Mouse (Mus musculus) limb, embryonic 12.5 days (tissue): ENCODE data around the gene Cobll1. TPM values are rescaled to one million over a fixed set of nuclear protein-coding genes. Genes with fewer than 3 reads are reported as not detected.

Experiments used
- ATAC-seq: fragments of 200-750 bp; cut with Nextera tagmentation; 2 replicates; pipeline ENCODE4 v1.8.0; 2017; ENCODE audit warnings: low read depth, moderate TSS enrichment; ENCODE audit not compliant: insufficient number of reproducible peaks, insufficient read depth, low FRiP score, low TSS enrichment
- H3K27ac ChIP-seq: fragments of 300-500 bp; sonication (generic); 2 replicates; pipeline ENCODE4 v1.5.1; 2016; ENCODE audit warnings: mild to moderate bottlenecking, moderate library complexity
- H3K27me3 ChIP-seq: fragments of 300-500 bp; sonication (generic); 2 replicates; pipeline ENCODE4 v1.6.1; 2016; ENCODE audit warnings: mild to moderate bottlenecking, moderate library complexity
- H3K36me3 ChIP-seq: fragments of 300-500 bp; sonication (generic); 2 replicates; pipeline ENCODE4 v1.6.1; 2016; ENCODE audit warnings: mild to moderate bottlenecking, moderate library complexity
- H3K4me1 ChIP-seq: fragments of 300-500 bp; sonication (generic); replicated peaks from 2 replicates; pipeline ENCODE4 v1.6.1; 2016
- H3K4me2 ChIP-seq: fragments of 300-500 bp; sonication (generic); 2 replicates; pipeline ENCODE4 v1.6.1; 2016; ENCODE audit warnings: mild to moderate bottlenecking, moderate library complexity
- H3K4me3 ChIP-seq: fragments of 300-500 bp; sonication (generic); replicated peaks from 2 replicates; pipeline ENCODE4 v1.5.1; 2016; ENCODE audit warnings: mild to moderate bottlenecking
- H3K9ac ChIP-seq: fragments of 300-500 bp; sonication (generic); replicated peaks from 2 replicates; pipeline ENCODE4 v1.6.1; 2016; ENCODE audit warnings: mild to moderate bottlenecking, moderate library complexity
- H3K9me3 ChIP-seq: fragments of 300-500 bp; sonication (generic); 2 replicates; pipeline ENCODE4 v1.6.1; 2016; ENCODE audit warnings: mild to moderate bottlenecking, moderate library complexity
- WGBS: fragments of 180-500 bp; shearing (Covaris S2); methylation state at CpG from one replicate; pipeline ENCODE4 v1.1.7; 2016; 5-methylcytosine and 5-hydroxymethylcytosine counted together
- polyA plus RNA-seq: library from polyadenylated mRNA; unstranded; fragments of >200 nt; fragmentation: Nextera tagmentation; extraction: Ambion mirVana; gene quantifications from 2 replicates; pipeline ENCODE4 v1.2.1, GENCODE M21; 2016

Cobll1 gene
- polyA plus RNA-seq: 1.8 and 2.0 TPM in 2 replicates

- peak within 1 kb of the TSS; percentile 73 for H3K9ac ChIP-seq
- under 1% methylated on average over 37 of the region's 37 CpGs for WGBS
- peak within 1 kb of the TSS; percentile 64 for H3K27ac ChIP-seq
- peak within 1 kb of the TSS; percentile 96 for H3K4me2 ChIP-seq
- peak within 1 kb of the TSS; percentile 70 for H3K4me3 ChIP-seq
- no peaks in the 10 kb centered on the region for H3K36me3 ChIP-seq
- H3K27me3 ChIP-seq: peaks cover 44% of the 10 kb centered on the region
- peak; percentile 79 for ATAC-seq
- no peaks in the 10 kb centered on the region for H3K9me3 ChIP-seq
- peaks cover 12% of the 10 kb centered on the region for H3K4me1 ChIP-seq
These were observed at the start of gene Cobll1 for GRCm38 (mm10) chr2:65238964-65239570. Cobll1 (minus strand) TSS chr2:65239403.

- Histone ChIP-seq H3K9ac (no peak overlapping the region), H3K27ac (no peak overlapping the region), H3K4me2 (no peak overlapping the region), H3K9me3 (no peaks in the 10 kb centered on the region), H3K4me3 (no peak overlapping the region), H3K4me1 (no peaks in the 10 kb centered on the region; the same call in 1 of the 2 replicates), H3K27me3 (no peaks in the 10 kb centered on the region), H3K36me3 (no peaks in the 10 kb centered on the region)
- 84% methylated on average over 1 of the region's 1 CpGs for WGBS
- no peak for ATAC-seq
These were observed 49.5 kb upstream of the Cobll1 start for GRCm38 (mm10) chr2:65288696-65289095.

- no peak overlapping the region for H3K4me2 ChIP-seq
- no peaks in the 10 kb centered on the region; the same call in 1 of the 2 replicates for H3K4me1 ChIP-seq
- ATAC-seq: no peak
- WGBS: 39% methylated on average over 3 of the region's 3 CpGs
- H3K27me3 ChIP-seq: no peaks in the 10 kb centered on the region
- no peak overlapping the region for H3K4me3 ChIP-seq
- no peaks in the 10 kb centered on the region for H3K9me3 ChIP-seq
- no peaks in the 10 kb centered on the region for H3K36me3 ChIP-seq
- H3K9ac ChIP-seq: no peak overlapping the region
- H3K27ac ChIP-seq: no peak overlapping the region
These were observed 46.2 kb upstream of the Cobll1 start for GRCm38 (mm10) chr2:65285380-65285779.

- no peaks in the 10 kb centered on the region for H3K27me3 ChIP-seq
- H3K27ac ChIP-seq: no peak overlapping the region
These were observed 43.8 kb upstream of the Cobll1 start for GRCm38 (mm10) chr2:65282979-65283378.

GRCm38 (mm10) chr2:65279029-65279690 lies 40.0 kb upstream of the Cobll1 start:
- Histone ChIP-seq H3K4me2 (no peak overlapping the region), H3K4me1 (no peaks in the 10 kb centered on the region), H3K9ac (no peak overlapping the region), H3K27me3 (no peaks in the 10 kb centered on the region), H3K27ac (no peak overlapping the region), H3K4me3 (no peak overlapping the region), H3K9me3 (no peaks in the 10 kb centered on the region), H3K36me3 (no peaks in the 10 kb centered on the region)
- 29% methylated on average over 4 of the region's 4 CpGs for WGBS
- no peak for ATAC-seq

More at GRCm38 (mm10) chr2:65282979-65283378, 43.8 kb upstream of the Cobll1 start:
- Histone ChIP-seq H3K9me3 (no peaks in the 10 kb centered on the region), H3K4me3 (no peak overlapping the region), H3K36me3 (no peaks in the 10 kb centered on the region), H3K9ac (no peak overlapping the region), H3K4me2 (no peak overlapping the region), H3K4me1 (no peaks in the 10 kb centered on the region; the same call in 1 of the 2 replicates)
- WGBS: 89% methylated on average over 6 of the region's 6 CpGs
- ATAC-seq: no peak

GRCm38 (mm10) chr2:65275443-65276061 lies 36.3 kb upstream of the Cobll1 start:
- Histone ChIP-seq H3K27me3 (no peaks in the 10 kb centered on the region), H3K4me3 (no peak overlapping the region), H3K4me1 (no peaks in the 10 kb centered on the region), H3K4me2 (no peak overlapping the region), H3K9me3 (no peaks in the 10 kb centered on the region), H3K36me3 (no peaks in the 10 kb centered on the region), H3K27ac (no peak overlapping the region), H3K9ac (no peak overlapping the region)
- WGBS: 33% methylated on average over 6 of the region's 6 CpGs
- ATAC-seq: no peak

- Histone ChIP-seq H3K27me3 (no peaks in the 10 kb centered on the region), H3K9ac (no peak overlapping the region), H3K27ac (no peak overlapping the region), H3K4me2 (no peak overlapping the region), H3K36me3 (no peaks in the 10 kb centered on the region), H3K4me1 (no peaks in the 10 kb centered on the region), H3K9me3 (no peaks in the 10 kb centered on the region), H3K4me3 (no peak overlapping the region)
- ATAC-seq: no peak
- WGBS: 27% methylated on average over 2 of the region's 2 CpGs
These were observed 34.7 kb upstream of the Cobll1 start for GRCm38 (mm10) chr2:65273910-65274309.

GRCm38 (mm10) chr2:65268731-65269130 lies 29.5 kb upstream of the Cobll1 start:
- Histone ChIP-seq H3K9ac (no peak overlapping the region), H3K4me2 (no peak overlapping the region), H3K36me3 (no peaks in the 10 kb centered on the region), H3K27ac (no peak overlapping the region), H3K9me3 (no peaks in the 10 kb centered on the region), H3K4me3 (no peak overlapping the region), H3K4me1 (no peaks in the 10 kb centered on the region), H3K27me3 (no peaks in the 10 kb centered on the region)
- WGBS: 67% methylated on average over 6 of the region's 6 CpGs
- no peak for ATAC-seq

GRCm38 (mm10) chr2:65267834-65268233 lies 28.6 kb upstream of the Cobll1 start:
- H3K4me2 ChIP-seq: no peak overlapping the region
- H3K4me3 ChIP-seq: no peak overlapping the region
- H3K36me3 ChIP-seq: no peaks in the 10 kb centered on the region
- no peaks in the 10 kb centered on the region for H3K27me3 ChIP-seq
- H3K4me1 ChIP-seq: no peaks in the 10 kb centered on the region
- H3K27ac ChIP-seq: no peak overlapping the region
- H3K9ac ChIP-seq: no peak overlapping the region
- H3K9me3 ChIP-seq: no peaks in the 10 kb centered on the region
- ATAC-seq: no peak
- 38% methylated on average over 4 of the region's 4 CpGs for WGBS

- no peak overlapping the region for H3K27ac ChIP-seq
- H3K4me1 ChIP-seq: no peaks in the 10 kb centered on the region
- no peak overlapping the region for H3K4me3 ChIP-seq
- H3K36me3 ChIP-seq: no peaks in the 10 kb centered on the region
- H3K4me2 ChIP-seq: no peak overlapping the region
- no peaks in the 10 kb centered on the region for H3K9me3 ChIP-seq
- no peak for ATAC-seq
- no peaks in the 10 kb centered on the region for H3K27me3 ChIP-seq
- WGBS: 83% methylated on average over 5 of the region's 5 CpGs
- no peak overlapping the region for H3K9ac ChIP-seq
These were observed 27.5 kb upstream of the Cobll1 start for GRCm38 (mm10) chr2:65266576-65267299.

GRCm38 (mm10) chr2:65262251-65262650 lies 23.0 kb upstream of the Cobll1 start:
- WGBS: 74% methylated on average over 4 of the region's 4 CpGs
- no peak overlapping the region for H3K4me2 ChIP-seq
- no peaks in the 10 kb centered on the region for H3K9me3 ChIP-seq
- H3K4me3 ChIP-seq: no peak overlapping the region
- H3K9ac ChIP-seq: no peak overlapping the region
- ATAC-seq: no peak
- H3K27me3 ChIP-seq: no peaks in the 10 kb centered on the region; the same call in 1 of the 2 replicates
- no peak overlapping the region for H3K27ac ChIP-seq
- no peaks in the 10 kb centered on the region for H3K4me1 ChIP-seq
- no peaks in the 10 kb centered on the region for H3K36me3 ChIP-seq
